Mouse (Mus musculus) cerebellum, postnatal 14 days (tissue): ENCODE measurements around the gene 4930467E23Rik.
A peak's percentile ranks its signal among the peaks of the same experiment; 100 is the strongest.
"Not testable (repeated sequence)": the region's sequence is repeated elsewhere in the genome, so short reads cannot be mapped to it uniquely, and the experiment has no call there.

ENCODE experiments used
- DNase-seq, 2 experiments: peaks; one replicate each; pipeline ENCODE4 v3.0.0; 2021; ENCODE audit warnings: mixed read lengths in 2 of 2

The 4930467E23Rik gene

DNA sequence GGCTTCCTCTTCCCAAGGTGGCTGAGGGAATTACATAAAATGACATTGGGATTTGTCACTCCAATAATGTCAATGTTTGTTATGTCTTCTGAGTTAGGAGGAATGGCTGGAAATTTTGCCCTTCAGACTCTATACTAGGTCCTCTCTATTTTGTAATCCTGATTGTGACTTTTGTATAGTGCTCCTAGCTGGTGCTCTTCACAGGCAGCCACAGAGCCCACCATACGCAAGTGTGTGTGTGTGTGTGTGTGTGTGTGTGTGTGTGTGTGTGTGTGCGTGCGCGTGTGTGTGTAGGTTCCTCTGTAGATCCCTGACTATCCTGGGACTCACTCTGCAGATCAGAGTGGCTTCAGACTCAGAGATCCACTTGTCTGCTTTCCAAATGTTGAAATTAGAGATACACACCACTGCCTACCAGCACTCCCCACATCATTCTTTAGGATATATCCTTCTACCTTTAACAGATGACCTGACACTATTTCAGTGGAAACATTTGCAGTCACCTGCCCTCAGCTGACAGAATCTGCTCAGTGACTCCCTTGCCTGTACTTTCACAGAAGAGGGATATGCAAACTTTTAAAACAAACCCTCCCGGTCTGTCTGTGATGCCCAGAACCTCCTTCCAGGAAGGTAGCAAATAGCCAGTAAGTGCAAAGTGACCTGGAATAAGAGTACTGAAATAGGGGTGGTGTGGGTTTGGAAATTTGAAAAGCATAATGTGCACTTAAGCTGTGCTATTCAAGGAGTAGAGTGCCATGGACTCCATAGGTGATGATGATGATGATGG is 52.1 kb downstream of the 4930467E23Rik start:
- not testable (repeated sequence) for DNase-seq

DNA sequence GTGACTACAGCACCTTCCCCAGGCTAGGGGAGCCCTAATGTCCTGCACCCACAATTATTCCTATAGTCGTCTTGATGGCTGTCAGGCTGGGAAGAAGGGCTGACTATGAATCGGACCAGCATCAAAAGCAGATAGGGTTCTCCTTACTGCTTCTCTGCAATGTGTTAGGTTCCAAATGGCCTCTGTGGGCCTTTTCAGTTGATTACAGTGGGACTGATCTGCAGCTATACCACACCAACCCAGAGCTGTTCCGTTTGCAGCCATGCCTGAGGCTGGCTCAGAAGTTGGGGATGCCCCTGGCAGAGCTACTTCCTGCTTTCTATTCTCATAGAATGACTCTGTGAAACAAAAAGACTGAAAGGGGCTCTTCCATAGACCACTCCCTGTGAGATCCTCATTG is 53.4 kb downstream of the 4930467E23Rik start:
- not testable (repeated sequence) for DNase-seq

DNA sequence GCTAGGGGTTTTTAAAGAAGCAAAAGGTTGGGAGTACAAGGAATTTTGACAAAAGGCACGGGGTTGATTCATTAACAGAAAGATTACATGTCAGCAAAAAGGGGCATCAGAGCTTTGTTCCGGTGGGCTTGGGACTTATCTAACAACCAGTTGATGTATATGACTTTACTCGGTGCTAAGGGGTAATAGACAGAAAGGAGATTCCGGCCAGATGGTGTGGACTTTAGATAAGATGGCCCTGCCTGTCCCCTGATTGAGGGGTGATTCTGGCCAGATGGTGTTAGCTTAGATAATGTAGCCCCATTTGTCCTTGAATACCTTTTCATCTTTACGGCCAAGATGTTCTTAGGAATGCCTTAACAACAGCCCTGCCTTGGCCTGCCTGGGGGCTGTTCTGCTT is 54.5 kb downstream of the 4930467E23Rik start:
- not testable (repeated sequence) for DNase-seq

DNA sequence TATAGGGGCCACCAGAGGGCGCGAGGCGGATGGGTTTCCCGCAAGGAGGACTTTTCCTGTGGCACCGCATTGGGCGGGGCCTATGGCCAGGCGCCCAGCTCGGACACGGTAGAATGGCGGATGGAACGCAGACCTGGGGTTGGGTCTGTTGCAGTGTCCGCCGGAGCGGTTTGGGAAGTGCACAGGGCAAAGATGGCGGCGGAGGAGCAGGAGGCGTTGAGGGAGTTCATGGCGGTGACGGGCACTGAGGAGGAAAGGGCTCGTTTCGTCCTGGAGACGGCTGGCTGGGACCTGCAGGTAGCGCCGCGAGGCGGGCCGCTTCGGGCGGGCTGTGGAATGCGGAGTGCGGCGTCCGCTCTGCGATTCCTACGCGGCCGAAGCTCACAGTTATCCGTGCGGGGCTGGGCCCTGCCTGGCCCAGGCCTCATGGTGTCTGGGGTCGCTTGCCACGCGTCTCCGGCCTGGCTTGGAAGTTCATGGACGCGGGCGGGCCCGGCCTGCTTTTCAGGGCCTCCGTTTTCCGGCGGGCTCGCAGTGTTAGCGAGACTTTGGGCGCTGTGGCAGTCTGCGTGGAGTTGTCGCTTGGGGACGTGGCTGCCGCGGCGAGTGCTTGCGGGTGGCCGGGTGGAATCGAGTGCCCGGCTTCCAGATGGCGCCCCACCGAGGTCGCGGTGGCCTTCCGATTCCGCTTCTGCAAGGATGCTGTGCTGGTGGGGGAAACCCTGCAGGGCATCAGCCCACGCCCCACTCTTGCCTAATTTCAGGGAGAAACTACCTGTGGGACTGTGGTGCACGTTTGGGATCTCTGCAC is 55.4 kb downstream of the 4930467E23Rik start:
- peak; percentile 99 to 100 for DNase-seq

DNA sequence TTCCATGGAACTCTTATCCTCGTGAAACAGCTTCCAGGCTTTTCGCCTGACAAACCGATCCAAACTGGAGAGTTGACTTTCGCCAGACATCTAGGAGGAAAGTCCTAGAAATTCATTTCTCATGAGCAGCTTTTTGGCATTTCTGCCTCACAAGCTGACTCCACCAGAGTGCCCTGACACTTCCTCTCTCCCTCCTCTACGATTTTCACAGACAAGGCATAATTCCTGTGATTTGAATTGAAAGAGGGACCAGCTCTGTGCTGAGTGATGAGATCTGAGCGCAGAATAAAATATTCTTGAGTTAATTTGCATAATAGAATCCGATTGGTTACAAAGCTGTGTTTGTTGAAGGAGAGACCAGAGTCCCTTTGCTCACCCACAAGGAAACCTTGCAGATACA is 63.3 kb downstream of the 4930467E23Rik start:
- not testable (repeated sequence) for DNase-seq
